Mouse (Mus musculus): ENCODE measurements around the gene Hps1.
A peak's percentile ranks its signal among the peaks of the same experiment; 100 is the strongest.

The Hps1 gene

DNA sequence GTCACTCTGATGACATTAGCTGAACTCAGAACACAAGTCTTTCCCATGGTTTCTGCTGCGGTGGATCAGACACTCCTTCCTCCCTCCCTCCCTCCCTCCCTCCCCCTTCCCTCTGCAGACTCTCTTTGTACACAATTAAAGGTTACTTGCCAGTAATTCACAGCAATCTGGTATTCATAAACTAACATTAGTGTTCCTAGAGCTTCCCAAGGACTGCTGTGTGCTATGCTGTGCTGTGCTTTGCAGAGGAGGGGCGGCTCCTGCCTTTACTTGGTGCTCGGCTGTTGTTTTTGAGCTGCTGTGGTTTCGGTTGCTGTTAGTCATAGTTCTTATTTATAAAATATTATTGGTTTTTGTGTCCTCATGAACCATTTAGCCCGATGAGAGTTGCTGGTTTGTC, 62.1 kb downstream of the Hps1 start:
- no peak for DNase-seq (ENCODE audit: low spot score in 2 of 2)

DNA sequence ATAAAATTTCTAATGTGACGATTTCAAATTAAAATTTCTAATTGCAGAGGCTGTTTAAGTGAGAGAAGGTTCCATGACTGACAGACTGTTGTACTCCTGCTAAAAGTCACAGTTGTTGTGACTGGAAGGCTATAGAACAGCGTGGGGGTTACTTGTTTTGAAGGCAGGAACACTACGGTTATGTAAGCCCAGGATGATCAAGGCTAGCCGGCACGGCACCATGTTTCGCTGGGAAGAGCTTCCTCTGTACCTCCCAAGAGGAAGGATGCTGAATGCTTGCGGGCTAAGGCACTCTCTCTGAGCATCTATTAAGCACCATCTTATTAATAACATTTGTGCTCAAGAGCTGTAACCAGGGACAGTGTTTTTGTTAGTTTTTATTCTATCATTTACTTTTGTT, 63.3 kb downstream of the Hps1 start:
- peak in 1 of 2 experiments; percentile 26 for DNase-seq (ENCODE audit: low spot score in 2 of 2)

DNA sequence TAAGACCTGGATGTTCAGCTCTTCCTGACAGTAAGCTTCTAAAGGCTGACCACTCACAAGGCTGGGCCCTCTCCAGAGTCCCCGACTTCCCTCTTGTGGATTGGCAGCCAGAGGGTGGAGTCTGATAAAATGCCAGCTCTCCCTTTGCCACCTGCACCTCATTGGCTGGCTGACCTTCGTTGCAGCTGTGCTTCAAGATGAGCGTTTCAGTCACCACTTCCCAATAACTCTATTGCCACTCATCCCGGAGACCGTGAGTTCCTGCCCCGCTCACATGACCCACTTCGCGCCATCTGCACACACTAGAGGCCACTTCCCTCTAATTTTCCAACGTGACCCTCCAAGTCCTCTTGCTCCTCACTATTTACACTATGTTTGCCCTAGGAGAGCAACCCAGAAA, 66.0 kb downstream of the Hps1 start:
- DNase-seq (ENCODE audit: low spot score in 2 of 2): no peak

Data from left cerebral cortex, adult 9 months (tissue).